Mouse (Mus musculus): ENCODE data around the gene Lrrc61.

The Lrrc61 gene

DNA sequence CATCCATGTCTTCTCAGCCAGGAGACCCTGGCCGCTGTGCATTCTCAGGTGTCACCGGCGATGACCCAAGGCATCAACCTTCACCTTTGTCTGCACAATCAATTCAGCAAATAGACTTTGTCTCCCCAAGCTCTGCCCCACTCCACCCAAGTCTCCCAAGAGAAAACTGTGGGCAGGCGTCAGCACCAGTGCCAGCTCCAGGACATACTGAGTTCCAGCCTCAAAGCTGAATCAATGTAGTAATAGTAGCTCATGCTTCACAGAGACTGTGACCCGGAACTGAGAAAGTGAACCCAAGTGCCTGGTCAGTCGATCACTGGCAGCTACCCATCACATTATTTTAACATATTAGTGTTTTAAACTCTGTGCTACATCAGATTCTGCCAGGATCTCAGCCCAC lies 6.3 kb upstream of the Lrrc61 start:
- DNase-seq (ENCODE audit: low spot score), result peak; percentile 47

DNA sequence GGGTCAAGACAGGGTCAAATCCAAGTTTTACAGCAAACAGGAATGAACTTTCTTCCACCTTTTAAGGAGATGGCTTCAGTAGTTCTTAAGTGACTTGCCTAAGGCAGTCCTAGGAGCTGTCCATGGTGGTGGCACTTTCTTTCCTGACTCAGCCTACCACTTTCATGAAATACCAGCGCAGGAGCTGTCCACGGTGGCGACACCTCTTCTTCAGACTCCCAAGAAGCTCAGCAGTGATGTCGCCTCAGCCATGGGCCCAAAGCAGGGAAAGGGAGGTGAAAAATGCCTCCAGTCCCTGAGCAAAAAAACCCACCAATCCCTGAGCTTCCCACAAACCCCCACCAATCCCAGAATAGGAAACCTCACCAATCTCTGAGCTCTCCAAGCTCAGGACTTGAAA lies 1.7 kb upstream of the Lrrc61 start:
- DNase-seq (ENCODE audit: low spot score), result peak; percentile 85

DNA sequence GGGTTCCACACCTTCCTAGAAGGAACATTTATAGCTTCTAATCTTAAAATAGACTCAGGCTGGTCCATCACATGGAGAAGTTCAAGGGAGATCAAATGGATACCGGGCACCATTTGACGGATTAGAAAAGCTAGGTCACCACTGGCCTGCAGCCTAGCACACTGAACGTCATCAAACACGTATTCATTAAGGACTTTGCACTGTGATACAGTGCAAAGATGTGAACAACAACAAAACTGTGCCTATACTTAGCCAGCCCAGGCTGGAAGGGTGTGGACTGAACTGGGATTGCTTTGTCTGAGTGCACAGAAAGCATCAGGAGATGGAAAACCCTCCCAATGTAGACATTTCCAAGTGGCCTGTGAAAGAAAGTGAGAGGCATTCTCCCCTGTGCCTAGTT lies 777 bp upstream of the Lrrc61 start:
- DNase-seq (ENCODE audit: low spot score), result peak; percentile 34

DNA sequence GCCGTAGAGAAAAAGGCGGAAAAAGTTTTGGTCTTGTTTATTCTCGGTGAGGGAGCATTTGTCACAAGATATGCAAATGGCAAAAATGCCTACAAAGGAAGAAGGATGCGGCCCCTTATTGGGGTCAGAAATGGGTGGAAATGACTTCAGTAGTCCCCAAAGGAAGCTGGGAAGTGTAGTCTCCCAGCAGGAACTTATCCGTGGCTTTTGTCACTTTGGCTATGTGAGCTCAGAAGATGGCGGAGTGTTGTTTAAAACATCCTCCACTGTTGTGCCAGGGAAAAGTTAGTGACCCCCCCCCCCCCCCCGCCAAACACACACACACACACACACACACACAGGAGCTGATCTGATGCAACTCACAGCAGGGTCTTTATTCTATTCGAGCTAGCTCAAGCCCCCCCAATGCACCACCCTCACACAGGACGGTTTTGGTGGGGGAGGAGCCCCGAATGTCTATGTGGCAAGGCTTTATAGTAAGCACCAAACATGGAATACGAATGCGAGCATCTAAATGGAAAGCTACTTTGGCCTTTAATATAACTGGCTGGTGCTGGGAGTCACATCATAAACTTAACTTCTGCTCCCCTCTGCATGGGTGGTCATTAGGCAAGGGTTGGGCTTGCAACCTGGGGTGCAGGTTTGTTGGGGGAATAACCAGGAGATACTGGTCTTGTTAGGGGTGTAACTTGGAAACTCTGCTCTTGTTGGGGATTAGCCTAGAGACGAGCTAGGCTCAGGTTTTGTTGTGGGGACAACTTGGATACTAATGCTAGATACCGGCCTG lies 701 bp downstream of the Lrrc61 start:
- peak; percentile 83 for DNase-seq (ENCODE audit: low spot score)

DNA sequence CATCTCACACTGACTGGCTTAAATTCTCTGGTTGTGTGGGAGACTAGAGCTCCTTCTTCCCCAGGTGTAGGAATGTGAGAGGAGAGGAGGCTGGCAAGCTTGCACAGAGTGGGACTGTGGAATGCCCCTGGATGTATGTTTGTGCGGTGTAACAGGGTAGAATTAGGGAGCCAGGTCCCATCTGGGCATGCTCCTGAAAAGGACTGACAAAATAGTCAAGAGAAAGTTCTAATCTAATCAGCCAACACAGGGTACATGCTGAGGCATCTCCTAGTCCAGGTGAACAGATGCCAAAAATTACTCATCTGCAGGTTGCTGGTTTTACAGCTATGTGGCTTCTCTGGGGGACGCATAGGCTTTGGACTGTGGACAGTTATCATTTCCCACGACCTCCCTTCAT lies 1.4 kb downstream of the Lrrc61 start:
- no peak for DNase-seq (ENCODE audit: low spot score)

DNA sequence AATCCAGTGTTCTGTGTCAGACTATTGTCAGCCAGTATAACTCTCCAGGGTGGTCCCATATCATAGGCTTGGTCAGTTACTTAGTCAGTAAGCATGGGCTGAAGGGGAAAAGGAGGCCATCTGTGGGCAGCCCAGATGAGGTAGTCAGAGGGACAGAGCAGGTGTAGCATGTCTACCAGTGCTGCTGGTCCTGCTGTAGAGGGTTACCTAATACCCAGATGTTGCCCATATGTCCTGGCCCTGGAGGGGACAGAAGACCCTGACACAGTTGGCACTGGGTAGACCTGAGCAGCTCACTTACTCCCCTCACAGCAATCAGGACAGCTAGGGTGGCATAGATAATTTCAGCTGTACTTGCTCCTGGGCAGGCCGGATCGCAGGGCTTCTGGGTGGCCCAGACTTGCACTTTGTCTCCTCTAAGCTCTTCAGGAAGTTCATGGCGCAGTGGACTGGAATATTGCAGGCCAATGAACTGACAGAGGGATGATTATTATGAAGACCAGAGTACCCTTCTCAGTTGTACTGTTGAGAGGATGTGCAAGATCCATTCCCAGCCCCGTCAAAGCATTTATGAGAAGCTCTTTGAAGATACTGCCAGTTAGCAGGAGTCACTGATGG lies 11.2 kb downstream of the Lrrc61 start:
- DNase-seq (ENCODE audit: low spot score), result no peak

DNA sequence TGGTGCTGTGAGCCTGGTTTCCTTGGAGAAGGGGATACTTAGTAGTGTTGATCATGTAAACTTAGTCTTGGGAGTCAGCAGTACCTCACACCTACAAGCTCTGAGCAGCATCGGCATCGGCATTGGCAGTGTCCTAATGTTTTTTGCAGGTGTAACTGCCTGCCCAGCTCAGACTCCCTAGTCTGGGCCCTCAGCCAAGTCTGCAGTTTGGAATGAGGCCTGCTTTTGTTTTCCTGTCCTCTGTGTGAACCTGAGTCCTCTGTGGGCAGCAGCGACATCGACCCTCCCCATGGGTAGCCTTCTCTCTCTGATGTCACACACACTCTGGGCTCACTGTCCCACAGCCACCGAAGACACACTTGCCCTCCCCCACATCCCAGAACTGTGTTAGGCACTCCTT lies 11.7 kb downstream of the Lrrc61 start:
- peak; percentile 84 for DNase-seq (ENCODE audit: low spot score)

DNA sequence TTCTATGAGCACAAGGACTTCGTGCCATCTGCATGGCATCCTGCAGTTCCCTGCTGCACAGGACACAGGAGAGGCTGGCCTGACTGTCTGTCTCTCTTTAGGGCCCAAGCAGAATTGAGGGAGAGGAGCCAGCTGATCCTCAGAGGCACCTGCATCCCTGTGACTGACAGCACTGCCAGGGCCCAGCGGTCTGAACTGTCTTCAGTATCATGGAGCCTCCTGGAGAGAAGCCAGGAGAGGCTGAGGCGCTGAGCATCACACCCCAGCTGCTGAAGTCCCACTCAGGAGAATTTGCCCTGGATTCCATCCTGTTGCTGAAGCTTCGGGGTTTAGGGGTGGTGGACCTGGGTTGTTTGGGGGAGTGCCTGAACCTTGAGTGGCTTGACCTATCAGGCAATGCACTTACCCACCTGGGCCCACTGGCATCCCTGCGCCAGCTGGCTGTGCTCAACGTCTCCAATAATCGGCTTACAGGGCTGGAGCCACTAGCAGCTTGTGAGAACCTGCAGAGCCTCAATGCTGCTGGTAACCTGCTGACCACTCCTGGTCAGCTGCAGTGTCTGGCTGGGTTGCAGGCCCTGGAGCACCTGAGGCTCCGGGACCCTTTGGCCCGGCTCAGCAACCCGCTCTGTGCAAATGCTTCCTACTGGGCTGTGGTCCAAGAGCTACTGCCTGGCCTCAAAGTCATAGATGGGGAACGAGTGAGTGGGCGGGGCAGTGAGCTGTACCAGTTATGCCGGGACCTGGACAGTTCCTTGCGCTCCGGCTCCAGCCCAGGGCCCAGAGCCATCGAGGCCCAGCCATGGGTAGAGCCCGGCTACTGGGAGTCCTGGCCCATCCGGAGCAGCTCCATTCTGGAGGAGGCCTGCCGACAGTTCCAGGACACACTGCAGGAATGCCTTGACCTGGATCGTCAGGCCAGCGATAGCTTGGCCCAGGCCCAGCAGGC lies 13.7 kb downstream of the Lrrc61 start:
- peak; percentile 55 for DNase-seq (ENCODE audit: low spot score)

DNA sequence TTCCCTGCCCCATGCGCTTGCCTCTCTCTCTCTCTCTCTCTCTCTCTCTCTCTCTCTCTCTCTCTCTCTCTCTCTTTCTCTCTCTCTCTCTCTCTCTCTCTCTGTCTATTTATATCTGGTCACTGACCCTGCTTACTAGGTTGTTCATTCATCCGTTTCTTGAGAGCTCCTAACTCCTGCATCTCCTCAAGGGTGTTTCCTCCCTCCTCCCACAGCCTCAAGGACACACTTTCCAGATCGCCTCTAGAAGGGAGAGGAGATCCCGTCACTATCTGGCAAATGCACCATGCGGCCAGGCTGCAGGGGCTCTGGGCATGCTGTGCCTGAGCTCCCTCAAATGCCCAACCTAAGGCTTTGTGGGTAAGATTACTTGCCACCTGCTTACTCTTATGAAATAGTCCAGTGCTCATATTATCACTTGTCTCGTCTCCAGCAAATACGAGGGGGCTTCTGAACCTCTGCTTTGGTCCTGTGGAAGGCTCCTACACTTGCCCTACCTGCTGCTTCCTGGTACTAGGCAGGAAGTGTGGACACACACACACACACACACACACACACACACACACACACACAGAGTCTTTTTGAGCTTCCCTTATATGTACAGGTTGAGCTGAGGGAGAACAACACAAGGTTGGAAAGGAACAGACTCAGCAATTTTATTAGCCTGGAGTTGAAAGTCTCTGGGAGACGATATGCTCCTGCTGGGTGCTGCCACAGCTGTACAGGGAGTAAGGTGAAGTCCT lies 14.6 kb downstream of the Lrrc61 start:
- no peak for DNase-seq (ENCODE audit: low spot score)

DNA sequence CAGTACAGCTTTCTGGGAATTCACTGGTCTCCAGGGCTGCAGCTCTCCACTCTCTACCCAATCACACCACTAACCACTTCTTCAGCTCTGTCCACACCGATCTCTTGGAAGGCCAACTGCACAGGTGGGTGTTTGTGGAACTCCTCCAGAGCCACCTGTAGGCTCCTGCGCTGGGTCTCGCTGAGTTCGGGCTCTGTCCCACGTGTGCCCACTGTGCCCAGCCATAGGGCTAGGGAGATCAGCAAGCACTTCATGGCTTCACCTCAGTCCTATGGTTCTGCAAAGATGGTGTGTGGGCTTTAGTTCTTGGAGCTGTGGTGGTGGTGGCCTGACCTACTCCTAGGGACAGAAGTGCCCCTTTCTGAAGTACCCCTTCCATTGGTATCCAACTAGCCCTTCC lies 17.4 kb downstream of the Lrrc61 start:
- peak; percentile 44 for DNase-seq (ENCODE audit: low spot score)

DNA sequence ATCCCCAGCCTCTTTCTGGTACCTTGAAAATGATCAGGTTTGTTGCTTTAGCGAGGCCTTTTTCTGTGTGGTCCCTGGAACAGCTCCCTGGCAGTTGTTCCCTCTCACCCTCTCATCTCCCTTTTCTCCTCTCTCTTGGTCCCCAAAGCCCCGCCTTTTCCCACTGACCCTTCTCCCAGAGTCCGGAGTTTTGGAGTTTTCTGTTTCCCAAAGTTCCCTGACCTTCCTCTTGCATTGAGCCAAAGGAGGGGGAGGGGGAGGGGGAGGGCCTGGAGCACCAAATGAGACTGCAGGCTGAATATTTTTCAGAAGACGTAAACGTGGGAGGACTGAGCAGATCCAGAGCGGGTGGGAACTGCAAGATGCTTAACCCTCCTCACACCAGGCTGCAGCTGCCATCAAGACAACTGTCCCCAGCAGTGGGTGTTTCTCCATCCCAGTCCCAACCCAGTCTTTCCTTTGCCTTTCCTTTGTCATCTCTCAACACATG lies 18.0 kb downstream of the Lrrc61 start, which contains the start of gene Rarres2:
Gene Rarres2, minus strand, starts transcription at position 218 of the 490 bp plus-strand sequence.
- peak; percentile 97 for DNase-seq (ENCODE audit: low spot score)

DNA sequence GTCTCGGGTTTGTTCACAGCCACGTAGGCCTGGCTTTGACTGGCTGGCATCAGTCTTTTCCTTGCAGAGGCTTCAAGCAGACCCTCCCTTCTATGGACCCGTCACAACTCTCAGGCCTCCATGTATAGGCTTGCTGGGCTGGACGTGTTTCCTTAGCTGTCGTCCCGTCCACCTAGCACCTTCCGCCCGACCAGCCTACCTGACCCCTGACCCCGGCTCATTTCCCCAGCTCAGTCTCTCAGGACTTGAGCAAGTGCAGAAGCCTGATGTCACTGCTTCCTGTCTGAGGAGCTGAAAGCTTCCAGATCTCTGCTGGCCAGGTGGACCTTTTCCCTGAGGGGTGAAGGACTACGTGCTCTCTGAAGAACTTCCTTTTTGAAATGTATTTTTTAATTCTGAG lies 18.7 kb downstream of the Lrrc61 start:
- DNase-seq (ENCODE audit: low spot score), result no peak

DNA sequence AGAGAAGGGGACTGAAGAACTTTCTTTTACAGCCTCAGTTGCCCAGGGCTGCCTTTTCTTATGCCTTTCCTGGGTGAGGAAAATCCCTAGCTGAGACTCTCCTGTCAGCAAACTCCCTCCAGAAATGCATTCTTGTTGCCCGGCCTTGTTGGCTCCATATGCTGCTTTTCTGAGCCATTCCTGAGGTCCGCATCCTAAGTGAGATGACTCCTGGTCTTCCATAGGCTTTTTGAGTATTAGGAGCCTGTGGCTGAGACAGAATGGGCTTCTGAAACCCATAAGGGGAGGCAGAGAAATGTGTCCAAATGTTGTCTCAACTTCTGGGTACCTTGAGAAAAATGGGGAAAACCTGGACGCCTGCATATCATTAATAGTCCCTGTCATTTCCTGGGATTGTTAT lies 19.4 kb downstream of the Lrrc61 start:
- no peak for DNase-seq (ENCODE audit: low spot score)

DNA sequence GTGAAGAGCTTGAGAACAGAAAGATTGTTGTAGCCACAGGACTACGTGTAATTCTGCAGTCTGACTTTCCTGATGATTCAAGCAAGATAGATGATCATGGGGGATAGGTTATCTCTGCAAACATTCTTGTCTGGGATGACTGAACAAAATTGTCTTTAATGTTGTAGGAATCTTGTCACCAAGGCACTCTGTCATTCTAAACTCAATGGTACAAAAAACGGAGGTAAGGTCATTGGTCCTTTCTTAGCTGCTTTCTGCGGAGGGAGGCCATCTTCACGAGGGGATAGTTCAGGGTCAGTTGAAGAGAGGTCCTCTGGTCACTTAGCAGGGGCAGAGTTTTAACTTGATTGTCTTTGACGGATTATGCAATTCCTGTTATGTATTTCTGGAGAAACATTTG lies 24.1 kb downstream of the Lrrc61 start:
- peak; percentile 69 for DNase-seq (ENCODE audit: low spot score)

DNA sequence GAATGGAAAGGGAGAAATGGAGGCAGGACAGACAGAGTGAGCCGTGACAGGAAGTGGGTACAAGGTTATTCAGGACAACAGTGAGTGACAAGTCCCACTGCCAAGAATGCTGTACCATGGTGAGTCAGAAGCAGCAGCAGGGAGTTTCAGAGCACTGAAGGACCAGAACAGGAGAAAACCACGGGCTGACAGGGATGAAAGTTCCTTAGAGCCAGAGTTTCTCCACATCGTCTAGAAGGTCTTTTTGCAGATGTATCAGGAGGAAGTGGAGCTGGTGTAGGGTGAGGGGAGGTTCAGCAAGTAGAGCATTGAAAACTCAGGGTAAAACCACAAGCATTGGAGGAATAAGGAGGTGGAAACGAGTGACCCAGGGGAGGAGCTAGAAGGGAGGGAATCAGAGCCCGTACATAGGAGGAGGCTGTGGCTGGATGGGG lies 24.6 kb downstream of the Lrrc61 start:
- peak; percentile 91 for DNase-seq (ENCODE audit: low spot score)

DNA sequence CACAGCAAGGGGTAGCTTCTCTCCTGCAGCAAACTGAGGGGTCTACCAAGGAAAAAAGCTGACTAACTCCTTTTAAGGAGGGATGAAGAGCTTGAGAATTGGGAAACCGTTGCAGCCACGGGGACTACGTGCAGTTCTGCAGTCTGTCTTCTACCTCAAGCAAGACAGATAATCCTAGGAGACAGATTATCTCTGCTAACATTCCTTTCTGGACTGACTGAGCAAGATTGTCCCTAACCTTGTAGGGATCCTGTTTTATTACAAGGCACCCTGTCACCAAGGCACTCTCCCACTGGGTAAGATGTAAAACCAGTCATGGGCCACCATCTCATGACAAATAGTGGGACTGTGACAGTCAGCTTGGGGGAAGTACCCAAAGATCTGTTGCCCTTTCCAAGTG lies 26.7 kb downstream of the Lrrc61 start:
- no peak for DNase-seq (ENCODE audit: low spot score)

DNA sequence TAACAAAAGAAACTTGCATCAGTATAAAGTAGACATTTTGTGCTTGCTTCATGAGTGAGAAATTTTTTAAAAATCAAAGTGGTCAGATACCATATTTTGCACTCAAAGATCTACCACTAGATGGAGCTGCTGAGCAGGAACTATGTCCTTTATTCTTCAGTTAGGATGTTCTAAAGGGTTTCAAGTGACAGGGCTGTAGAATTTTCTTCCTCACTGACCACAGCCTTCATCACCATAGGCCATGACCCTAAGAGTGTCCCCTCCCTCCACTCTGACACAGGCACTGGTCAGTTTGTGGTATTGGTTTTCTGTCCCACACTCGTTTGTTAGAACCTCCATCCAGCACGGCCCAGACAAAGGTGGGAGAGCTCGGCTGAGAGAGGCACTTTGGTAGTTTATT lies 27.4 kb downstream of the Lrrc61 start:
- peak; percentile 84 for DNase-seq (ENCODE audit: low spot score)

DNA sequence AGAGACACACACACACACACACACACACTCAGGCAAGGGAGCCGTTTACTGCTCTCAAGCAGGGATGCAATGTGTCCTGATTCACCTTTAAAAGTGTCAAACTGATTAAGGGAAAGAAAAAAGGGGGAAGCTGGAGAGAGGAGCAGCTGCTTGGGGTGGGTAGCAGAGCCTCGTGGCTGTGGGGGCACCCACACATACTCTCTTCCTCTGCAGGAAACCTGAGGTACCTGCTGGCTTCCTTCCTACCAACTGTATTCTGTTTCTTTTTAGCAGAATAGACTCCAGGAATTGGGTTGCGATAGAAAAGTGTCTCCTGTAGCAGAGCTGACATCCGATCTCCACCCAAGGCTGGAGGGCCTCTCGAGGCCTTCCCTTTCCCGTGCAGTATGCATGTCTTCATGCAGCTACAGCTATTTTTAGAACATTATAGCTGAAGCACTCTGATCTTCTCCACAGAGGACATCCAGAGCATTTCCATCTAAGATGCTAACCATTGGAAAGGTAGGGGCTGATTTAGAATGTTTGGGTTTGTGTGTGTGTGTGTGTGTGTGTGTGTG lies 34.7 kb downstream of the Lrrc61 start, which contains the start of gene Gm45021:
Gene Gm45021, plus strand, starts transcription at position 417 of the 557 bp plus-strand sequence.
- no peak for DNase-seq (ENCODE audit: low spot score)

DNA sequence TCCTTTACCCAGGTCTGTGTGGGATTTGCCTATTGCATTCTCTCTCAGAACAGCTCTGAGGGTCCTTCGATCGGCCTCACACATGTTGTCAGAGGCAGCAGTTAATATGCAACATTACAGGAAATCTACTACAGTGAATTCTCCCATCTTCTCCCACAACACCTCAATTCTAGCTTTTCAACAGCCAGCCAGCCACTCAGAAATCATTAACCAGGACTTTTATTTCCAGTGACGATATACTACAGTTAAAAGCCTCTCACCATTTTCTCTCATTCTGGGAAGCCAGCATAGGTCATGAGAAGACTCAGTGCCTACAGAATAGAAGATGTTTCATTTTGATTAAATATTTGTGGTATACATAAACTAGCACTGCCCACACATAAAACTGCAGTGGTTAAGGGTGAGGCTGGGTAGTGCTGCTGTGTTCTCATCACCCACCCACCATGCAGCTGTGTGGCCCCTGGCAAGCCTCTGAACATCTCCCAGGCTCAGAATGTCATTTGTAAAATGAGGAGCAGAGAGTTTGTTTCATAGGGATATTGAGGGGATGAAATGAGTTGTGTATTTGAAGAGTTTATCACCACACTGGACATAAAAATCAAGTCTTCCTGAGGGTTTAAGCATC lies 36.7 kb downstream of the Lrrc61 start:
- DNase-seq (ENCODE audit: low spot score), result no peak

DNA sequence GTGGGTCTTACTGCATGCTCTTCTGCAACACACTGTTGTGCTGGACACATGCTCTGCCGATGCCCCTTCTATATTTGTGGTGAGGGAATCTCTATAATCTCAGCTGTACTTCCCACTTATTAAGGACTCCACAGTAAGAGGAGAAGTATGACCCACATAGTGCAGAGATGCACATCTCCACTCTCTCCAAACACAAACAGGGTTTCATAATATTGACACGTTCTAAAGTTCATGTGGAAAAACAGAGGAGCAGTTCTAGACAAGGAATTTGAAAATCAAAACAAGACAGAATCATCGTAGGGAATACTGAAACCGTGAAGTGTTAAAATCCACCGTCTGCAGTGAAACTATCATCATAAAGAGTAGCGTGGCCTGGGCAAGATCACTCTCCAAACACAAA lies 37.3 kb downstream of the Lrrc61 start:
- DNase-seq (ENCODE audit: low spot score), result no peak

All from adipocyte (in vitro differentiated cells).